Mouse (Mus musculus): ENCODE results near the gene Trim62. TPM values are rescaled to one million over a fixed set of nuclear protein-coding genes. Genes with fewer than 3 reads are reported as not detected.
"Not testable (repeated sequence)": the region's sequence is repeated elsewhere in the genome, so short reads cannot be mapped to it uniquely, and the experiment has no call there.

Gene Trim62
- total RNA-seq (2014; fragmentation: Nextera tagmentation) (0.54 and 0.79 TPM in 2 replicates), total RNA-seq (2017) (0.38 TPM in 1 of 2 replicates, not detected in the other)

GRCm38 (mm10) chr4:128883379-128883781 lies at the start of gene Trim62:
Gene Trim62, plus strand, starts transcription at chr4:128883580.
- ATAC-seq (replicated peaks; ENCODE audit: low FRiP score, low TSS enrichment, poor library complexity, severe bottlenecking) = peak; percentile 52

GRCm38 (mm10) chr4:128838202-128838601 lies 45.2 kb upstream of the Trim62 start:
- no peak for ATAC-seq (replicated peaks; ENCODE audit: low FRiP score, low TSS enrichment, poor library complexity, severe bottlenecking)

- no peak for ATAC-seq (replicated peaks; ENCODE audit: low FRiP score, low TSS enrichment, poor library complexity, severe bottlenecking)
Measured at GRCm38 (mm10) chr4:128839811-128840738, 43.3 kb upstream of the Trim62 start.

- ATAC-seq (replicated peaks; ENCODE audit: low FRiP score, low TSS enrichment, poor library complexity, severe bottlenecking) = no peak
Measured at GRCm38 (mm10) chr4:128841259-128841658, 42.1 kb upstream of the Trim62 start.

GRCm38 (mm10) chr4:128844566-128844965 lies 38.8 kb upstream of the Trim62 start:
- no peak for ATAC-seq (replicated peaks; ENCODE audit: low FRiP score, low TSS enrichment, poor library complexity, severe bottlenecking)

GRCm38 (mm10) chr4:128845367-128845973 lies 37.9 kb upstream of the Trim62 start:
- ATAC-seq (replicated peaks; ENCODE audit: low FRiP score, low TSS enrichment, poor library complexity, severe bottlenecking) = no peak

- ATAC-seq (replicated peaks; ENCODE audit: low FRiP score, low TSS enrichment, poor library complexity, severe bottlenecking) = peak; percentile 39; the same call in 1 of the 2 replicates
Measured at GRCm38 (mm10) chr4:128848961-128849360, 34.4 kb upstream of the Trim62 start.

GRCm38 (mm10) chr4:128849686-128850085 lies 33.7 kb upstream of the Trim62 start:
- ATAC-seq (replicated peaks; ENCODE audit: low FRiP score, low TSS enrichment, poor library complexity, severe bottlenecking) = no peak

GRCm38 (mm10) chr4:128852266-128852887 lies 31.0 kb upstream of the Trim62 start:
- no peak for ATAC-seq (replicated peaks; ENCODE audit: low FRiP score, low TSS enrichment, poor library complexity, severe bottlenecking)

- ATAC-seq (replicated peaks; ENCODE audit: low FRiP score, low TSS enrichment, poor library complexity, severe bottlenecking) = no peak
Measured at GRCm38 (mm10) chr4:128853117-128853516, 30.3 kb upstream of the Trim62 start.

- peak; percentile 86 for ATAC-seq (replicated peaks; ENCODE audit: low FRiP score, low TSS enrichment, poor library complexity, severe bottlenecking)
Measured at GRCm38 (mm10) chr4:128855613-128856040, 27.8 kb upstream of the Trim62 start.

GRCm38 (mm10) chr4:128857212-128857611 lies 26.2 kb upstream of the Trim62 start:
- ATAC-seq (replicated peaks; ENCODE audit: low FRiP score, low TSS enrichment, poor library complexity, severe bottlenecking) = peak; percentile 67

GRCm38 (mm10) chr4:128858226-128858625 lies 25.2 kb upstream of the Trim62 start:
- not testable (repeated sequence) for ATAC-seq (replicated peaks; ENCODE audit: low FRiP score, low TSS enrichment, poor library complexity, severe bottlenecking)

- no peak for ATAC-seq (replicated peaks; ENCODE audit: low FRiP score, low TSS enrichment, poor library complexity, severe bottlenecking)
Measured at GRCm38 (mm10) chr4:128858878-128859277, 24.5 kb upstream of the Trim62 start.

GRCm38 (mm10) chr4:128872992-128873391 lies 10.4 kb upstream of the Trim62 start:
- no peak for ATAC-seq (replicated peaks; ENCODE audit: low FRiP score, low TSS enrichment, poor library complexity, severe bottlenecking)

- ATAC-seq (replicated peaks; ENCODE audit: low FRiP score, low TSS enrichment, poor library complexity, severe bottlenecking) = no peak
Measured at GRCm38 (mm10) chr4:128874062-128874461, 9.3 kb upstream of the Trim62 start.

GRCm38 (mm10) chr4:128875439-128875838 lies 7.9 kb upstream of the Trim62 start:
- no peak for ATAC-seq (replicated peaks; ENCODE audit: low FRiP score, low TSS enrichment, poor library complexity, severe bottlenecking)

GRCm38 (mm10) chr4:128877520-128877919 lies 5.9 kb upstream of the Trim62 start:
- no peak for ATAC-seq (replicated peaks; ENCODE audit: low FRiP score, low TSS enrichment, poor library complexity, severe bottlenecking)

GRCm38 (mm10) chr4:128878901-128879491 lies 4.4 kb upstream of the Trim62 start:
- ATAC-seq (replicated peaks; ENCODE audit: low FRiP score, low TSS enrichment, poor library complexity, severe bottlenecking) = no peak

Measured in megakaryocyte-erythroid progenitor cell, adult 5-6 weeks (primary cell).